Mouse (Mus musculus) thymus, adult 2 months (tissue): Measurements from ENCODE around the gene Macrod1. TPM values are rescaled to one million over a fixed set of nuclear protein-coding genes. Genes with fewer than 3 reads are reported as not detected.

Experiments
- DNase-seq: peaks from one replicate; pipeline ENCODE4 v3.0.0; 2021
- H3K27ac ChIP-seq: fragments of 200-500 bp; 2 replicates; pipeline ENCODE4 v1.5.1; 2012; ENCODE audit warnings: low read length, control low read depth; ENCODE audit not compliant: control insufficient read depth, insufficient read depth
- H3K27me3 ChIP-seq: fragments of 200-500 bp; 2 replicates; pipeline ENCODE4 v1.6.1; 2012; ENCODE audit warnings: mild to moderate bottlenecking, low read length, moderate library complexity, mixed read lengths; ENCODE audit not compliant: control insufficient read depth, insufficient read depth
- H3K36me3 ChIP-seq: fragments of 200-500 bp; 2 replicates; pipeline ENCODE4 v1.6.1; 2012; ENCODE audit warnings: mild to moderate bottlenecking, low read length, moderate library complexity; ENCODE audit not compliant: control insufficient read depth, insufficient read depth
- H3K4me1 ChIP-seq: fragments of 200-500 bp; replicated peaks from 2 replicates; pipeline ENCODE4 v1.6.1; 2012; ENCODE audit warnings: low read length; ENCODE audit not compliant: control insufficient read depth, insufficient read depth
- H3K4me3 ChIP-seq: fragments of 200-500 bp; 2 replicates; pipeline ENCODE4 v1.5.1; 2012; ENCODE audit warnings: mild to moderate bottlenecking, low read length, control low read depth, moderate library complexity; ENCODE audit not compliant: control insufficient read depth, insufficient read depth
- CTCF ChIP-seq: fragments of 200-500 bp; IDR thresholded peaks from 2 replicates; pipeline ENCODE4 v1.5.1; 2012; ENCODE audit warnings: mild to moderate bottlenecking, control low read depth, low read length, moderate library complexity, borderline replicate concordance; ENCODE audit not compliant: control insufficient read depth, poor library complexity, insufficient read depth; ENCODE audit errors: extremely low read depth
- POLR2A ChIP-seq: fragments of 200-500 bp; IDR thresholded peaks from 2 replicates; pipeline ENCODE4 v1.6.1; 2012; ENCODE audit warnings: mild to moderate bottlenecking, low read length, control low read depth, moderate library complexity; ENCODE audit not compliant: control insufficient read depth, poor library complexity, insufficient read depth; ENCODE audit errors: extremely low read depth
- WGBS: fragments of 180-500 bp; shearing (Covaris S2); methylation state at CpG from one replicate; pipeline ENCODE4 v1.1.7; 2018; 5-methylcytosine and 5-hydroxymethylcytosine counted together
- polyA plus RNA-seq: library from polyadenylated mRNA; depleted of rRNA; stranded (reverse); fragments of >200 nt; gene quantifications from 2 replicates; pipeline ENCODE4 v1.2.3, GENCODE M21; 2012

Gene Macrod1
- polyA plus RNA-seq, 1 experiment = 49.3 TPM

DNA sequence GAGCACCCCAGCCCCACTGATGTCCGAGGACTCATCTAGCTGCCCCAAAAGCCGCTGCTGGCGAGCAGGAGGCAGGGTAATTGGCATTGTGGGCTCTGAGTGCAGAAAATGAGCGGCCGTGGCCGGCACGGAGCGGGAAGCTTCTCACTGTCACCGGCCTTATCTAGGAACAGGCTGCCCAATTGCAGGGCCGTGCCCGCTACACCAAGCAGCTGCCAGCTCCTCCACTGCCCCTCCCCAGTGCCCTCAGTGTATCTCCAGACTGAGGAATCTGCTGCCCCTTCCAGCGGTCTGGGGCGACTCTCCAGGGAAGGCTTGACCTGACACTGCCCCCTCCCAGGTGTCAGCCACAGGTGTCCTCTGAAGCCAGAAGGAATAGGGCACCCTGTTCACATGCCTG is 89.8 kb downstream of the Macrod1 start:
- H3K27ac ChIP-seq = no peak overlapping the region
- H3K4me3 ChIP-seq = no peak overlapping the region
- DNase-seq = no peak
- TF ChIP-seq POLR2A (no peak), CTCF (no peak)
- peaks cover 35% of the 10 kb centered on the region for H3K4me1 ChIP-seq
- no peaks in the 10 kb centered on the region for H3K27me3 ChIP-seq
- H3K36me3 ChIP-seq = no peaks in the 10 kb centered on the region
- WGBS = 97% methylated on average over 13 of the region's 13 CpGs

DNA sequence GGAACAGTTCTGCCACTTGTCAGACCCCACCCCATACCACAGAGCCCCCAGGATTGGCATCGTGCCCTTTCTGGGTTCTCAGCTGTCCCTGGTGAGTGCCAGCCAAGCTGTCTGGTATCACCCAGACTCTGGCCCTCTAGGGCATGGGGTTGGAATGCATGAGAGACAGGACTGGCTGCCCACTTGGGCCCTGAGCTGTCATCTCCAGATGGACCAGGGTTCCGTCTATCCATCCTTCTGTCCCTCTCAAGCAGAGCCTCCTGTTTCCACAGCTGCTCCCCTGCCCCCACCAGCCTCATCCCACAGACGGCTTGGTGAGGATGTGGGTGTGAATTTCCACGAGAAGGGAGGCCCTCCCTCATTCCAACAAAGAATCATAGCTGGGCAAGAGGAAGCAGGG is 91.5 kb downstream of the Macrod1 start:
- no peak for DNase-seq
- Histone ChIP-seq H3K27me3 (no peaks in the 10 kb centered on the region), H3K4me3 (no peak overlapping the region), H3K4me1 (peaks cover 37% of the 10 kb centered on the region), H3K36me3 (no peaks in the 10 kb centered on the region), H3K27ac (no peak overlapping the region)
- 38% methylated on average over 4 of the region's 4 CpGs for WGBS
- TF ChIP-seq POLR2A (no peak), CTCF (no peak)

DNA sequence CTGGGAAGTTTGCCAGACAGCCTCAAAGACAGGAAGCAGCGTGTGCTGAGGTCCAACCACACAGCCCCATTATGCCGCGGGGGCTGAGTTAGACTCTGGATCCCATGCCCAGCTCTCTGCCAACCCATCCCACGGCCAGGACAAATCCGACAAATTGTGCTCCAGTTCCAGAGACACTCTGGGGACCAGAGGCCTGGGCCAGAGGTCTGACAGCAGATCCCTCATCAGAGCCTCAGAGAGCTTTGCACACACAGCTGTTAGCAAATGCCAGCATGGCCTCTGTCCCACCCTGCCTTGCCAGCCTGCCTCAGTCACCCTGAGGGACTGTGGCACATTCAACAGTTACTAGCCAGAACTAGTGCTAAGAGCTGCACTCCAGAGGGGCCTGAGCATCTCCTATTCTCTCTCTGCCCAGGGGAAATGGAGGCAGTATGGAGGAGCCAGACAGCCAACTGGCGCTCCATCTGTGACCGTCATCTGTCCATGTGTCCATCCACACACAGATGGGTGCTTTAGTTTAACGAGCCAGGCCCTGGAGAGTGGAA is 92.0 kb downstream of the Macrod1 start:
- WGBS = 46% methylated on average over 8 of the region's 8 CpGs
- TF ChIP-seq POLR2A (no peak), CTCF (no peak)
- DNase-seq = no peak
- Histone ChIP-seq H3K4me3 (no peak overlapping the region), H3K27ac (no peak overlapping the region), H3K4me1 (peaks cover 34% of the 10 kb centered on the region), H3K36me3 (no peaks in the 10 kb centered on the region), H3K27me3 (no peaks in the 10 kb centered on the region)

DNA sequence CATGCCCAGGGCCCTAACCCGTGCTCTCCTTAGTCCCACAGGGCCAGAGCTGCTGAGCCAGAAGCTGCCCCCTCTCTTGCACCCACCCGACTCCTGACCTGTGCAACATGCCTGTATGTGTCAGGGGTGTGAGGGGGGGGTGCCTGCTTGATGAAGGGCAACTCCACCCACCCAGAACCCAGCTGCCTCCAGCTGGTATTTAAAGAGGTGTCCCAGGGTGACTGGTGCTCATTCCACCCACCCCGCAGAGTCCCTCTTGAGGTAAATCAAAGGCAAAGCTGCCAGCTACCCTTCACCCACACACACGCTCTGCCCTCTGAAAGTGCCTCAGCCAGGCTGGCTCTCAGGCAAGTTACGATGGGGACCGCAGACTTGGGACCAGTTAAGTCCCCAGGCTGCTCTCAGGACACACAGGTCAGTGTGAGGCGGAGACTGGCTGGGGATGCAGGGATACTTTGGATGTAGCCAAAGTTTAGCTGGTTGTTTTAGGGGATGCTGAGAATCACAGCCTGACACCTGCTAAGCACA is 92.6 kb downstream of the Macrod1 start:
- WGBS = 68% methylated on average over 7 of the region's 7 CpGs
- DNase-seq = no peak
- Histone ChIP-seq H3K36me3 (no peaks in the 10 kb centered on the region), H3K4me3 (no peak overlapping the region), H3K27me3 (no peaks in the 10 kb centered on the region), H3K27ac (no peak overlapping the region), H3K4me1 (peaks cover 28% of the 10 kb centered on the region)
- TF ChIP-seq CTCF (no peak), POLR2A (no peak)

DNA sequence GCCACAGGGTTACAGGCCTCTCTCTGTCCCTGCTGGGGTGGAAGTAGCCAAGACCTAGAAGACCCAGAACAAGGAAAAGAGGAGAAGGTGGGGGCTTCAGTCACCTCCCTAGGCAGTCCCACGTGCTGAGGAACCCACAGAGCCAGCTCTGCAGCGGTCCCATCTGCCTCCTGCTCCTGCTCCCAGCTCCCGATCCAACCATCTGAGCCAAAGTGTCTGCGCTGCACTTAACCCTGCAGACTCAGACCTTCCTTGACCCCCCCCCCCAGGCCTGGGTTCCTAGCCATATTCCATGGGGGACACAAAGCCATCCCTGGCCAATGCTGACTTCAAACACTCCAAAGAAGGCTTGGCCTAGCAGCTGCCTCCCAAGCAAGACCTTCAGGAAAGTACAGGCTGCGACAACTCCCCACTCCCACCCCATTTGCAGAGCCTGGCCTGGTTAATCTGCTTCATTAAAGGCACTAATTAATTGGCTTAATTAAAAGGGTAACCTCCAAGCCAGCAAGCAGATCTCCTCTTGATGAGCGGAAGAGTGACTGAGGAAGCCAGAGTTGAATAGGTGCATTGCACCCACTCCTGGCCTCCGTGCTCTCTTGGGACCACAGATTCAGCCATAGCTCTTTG is 94.8 kb downstream of the Macrod1 start:
- Histone ChIP-seq H3K27me3 (no peaks in the 10 kb centered on the region), H3K27ac (no peak overlapping the region), H3K36me3 (no peaks in the 10 kb centered on the region), H3K4me3 (no peak overlapping the region), H3K4me1 (peaks cover 27% of the 10 kb centered on the region)
- TF ChIP-seq POLR2A = no peak
- TF ChIP-seq CTCF = no peak
- DNase-seq = no peak
- 96% methylated on average over 7 of the region's 7 CpGs for WGBS

DNA sequence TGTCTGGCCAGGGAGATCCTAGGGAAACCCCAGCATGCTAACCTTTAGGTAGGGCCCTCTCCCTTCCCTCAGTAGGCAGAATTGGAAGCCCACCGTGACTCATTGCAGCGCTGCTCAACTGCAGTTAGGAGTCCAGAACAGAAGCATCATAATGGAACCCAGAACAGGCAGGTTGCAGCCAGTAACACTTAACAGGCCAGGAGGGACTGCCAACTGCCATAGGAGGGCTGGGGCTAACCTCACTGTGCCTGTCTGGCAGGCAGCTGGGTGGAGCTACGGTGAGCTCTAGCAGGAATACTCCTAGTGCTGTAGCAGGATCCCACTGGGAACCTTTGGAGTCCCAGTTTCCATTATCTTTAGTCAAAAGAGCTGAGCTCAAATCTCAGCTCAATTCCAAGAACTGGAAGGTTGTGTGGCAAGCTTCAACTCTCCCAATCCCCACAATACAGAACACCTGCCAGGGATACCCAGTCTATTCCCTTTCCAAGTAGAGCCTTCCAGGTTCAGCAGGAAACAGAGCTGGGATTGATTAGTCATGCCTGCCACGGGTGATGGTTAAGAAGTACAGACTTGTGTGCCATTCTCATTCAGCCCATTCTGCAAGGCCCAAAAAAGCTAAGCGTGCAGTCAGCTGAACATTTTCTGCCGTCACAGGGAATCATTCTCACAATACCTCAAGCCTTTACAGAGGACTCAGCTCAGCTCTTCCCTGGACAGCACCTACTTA is 95.5 kb downstream of the Macrod1 start:
- no peak for DNase-seq
- TF ChIP-seq CTCF (no peak), POLR2A (no peak)
- H3K4me3 ChIP-seq = no peak overlapping the region
- H3K4me1 ChIP-seq = peaks cover 27% of the 10 kb centered on the region
- H3K27ac ChIP-seq = no peak overlapping the region
- 93% methylated on average over 6 of the region's 6 CpGs for WGBS
- H3K36me3 ChIP-seq = no peaks in the 10 kb centered on the region
- H3K27me3 ChIP-seq = no peaks in the 10 kb centered on the region
